Mouse (Mus musculus): ENCODE measurements around the gene F10.

The F10 gene

GRCm38 (mm10) chr8:13037015-13037414 is at the start of gene F10:
Gene F10 (plus strand): TSS chr8:13037308.
- no peak for DNase-seq

GRCm38 (mm10) chr8:12987571-12987970 is 49.5 kb upstream of the F10 start:
- DNase-seq: peak; percentile 49

DNA sequence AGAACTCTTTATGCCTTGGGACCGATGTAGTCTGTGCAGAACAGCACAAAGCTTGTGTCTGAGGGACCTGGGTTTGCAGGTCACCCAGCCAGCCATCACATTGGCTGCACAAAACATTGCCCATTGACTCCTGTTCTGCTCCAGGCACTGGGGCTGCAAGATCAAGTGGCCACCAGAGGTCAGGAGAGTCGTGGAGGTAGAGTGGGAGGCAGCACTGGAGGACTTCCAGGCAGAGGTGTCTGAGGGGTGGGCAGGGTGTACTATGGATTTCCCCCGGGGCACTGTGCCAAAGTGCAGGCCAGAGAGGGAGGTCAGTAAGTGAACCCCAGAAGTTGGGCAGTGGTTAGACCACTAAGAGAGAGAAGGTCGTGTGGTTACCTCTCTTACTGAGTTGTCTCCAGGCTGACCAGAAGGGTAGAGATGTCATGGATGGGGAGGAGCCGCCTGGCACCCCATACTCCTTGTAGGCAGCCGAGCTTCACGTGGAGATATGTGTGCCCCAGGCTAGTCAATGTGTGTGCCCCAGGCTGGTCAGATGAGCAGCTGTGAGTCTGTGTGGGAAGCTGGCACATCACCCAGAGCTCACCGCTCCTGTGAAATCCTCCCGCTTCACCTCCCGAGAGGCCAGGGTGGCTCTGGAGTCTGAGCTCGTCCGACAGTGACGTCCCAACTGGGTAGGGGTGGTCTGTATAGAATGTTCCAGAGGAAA is 48.2 kb upstream of the F10 start:
- DNase-seq: no peak

DNA sequence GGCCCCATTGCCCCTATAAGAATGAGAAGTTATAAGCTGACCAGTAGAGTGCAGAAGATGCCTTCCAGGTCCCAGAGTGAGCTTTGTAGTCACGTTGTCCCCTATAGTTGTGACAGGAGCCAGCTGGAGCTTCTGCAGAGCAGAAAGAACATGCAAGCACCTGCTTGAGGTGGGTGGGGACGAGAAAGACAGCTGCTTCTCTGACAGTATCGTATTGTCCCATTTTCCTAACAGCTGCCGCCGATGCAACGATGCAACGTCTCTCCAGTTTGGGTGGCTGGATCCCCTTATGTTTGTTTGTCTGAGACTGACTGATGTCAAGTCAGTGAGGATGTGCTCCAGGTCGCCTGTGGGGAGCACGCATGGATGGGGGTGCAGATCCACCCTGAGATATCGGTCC is 45.7 kb upstream of the F10 start:
- DNase-seq: no peak

DNA sequence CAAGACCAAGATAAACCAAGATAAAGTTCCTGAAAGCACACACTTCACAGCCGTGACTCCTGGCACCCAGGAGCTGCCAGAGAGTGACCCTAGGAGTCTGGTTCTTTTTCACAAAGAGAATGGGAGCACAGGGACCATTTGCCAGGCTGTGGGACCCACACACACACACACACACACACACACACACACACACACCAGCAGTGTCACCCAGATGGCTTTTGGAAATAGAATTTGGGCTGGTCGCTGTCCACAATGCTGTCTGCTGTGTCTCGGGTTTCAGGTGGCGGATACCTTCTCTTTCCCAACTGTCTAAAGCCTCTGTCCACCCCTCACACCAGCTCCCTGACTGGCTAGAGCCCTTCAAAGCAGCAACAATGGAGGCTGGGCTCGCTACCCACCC is 42.6 kb upstream of the F10 start:
- DNase-seq: no peak

DNA sequence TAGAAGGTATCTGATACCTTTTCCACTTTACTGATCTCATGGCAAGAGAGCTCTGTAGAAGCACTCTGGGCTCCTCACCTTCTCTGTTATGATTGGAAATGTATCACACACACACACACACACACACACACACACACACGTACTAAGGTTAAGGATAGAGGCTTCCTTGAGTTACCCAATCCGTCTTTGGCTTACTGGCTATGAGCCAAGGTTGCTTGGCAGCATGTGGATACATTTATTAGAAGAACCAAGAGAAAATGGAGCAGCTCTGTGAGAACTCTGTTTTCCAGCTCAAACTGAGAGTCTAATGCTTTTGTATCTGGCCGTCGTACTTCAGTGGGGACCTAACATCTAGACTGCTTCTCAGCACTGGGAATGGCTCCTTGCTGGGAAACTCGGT is 41.6 kb upstream of the F10 start:
- no peak for DNase-seq

DNA sequence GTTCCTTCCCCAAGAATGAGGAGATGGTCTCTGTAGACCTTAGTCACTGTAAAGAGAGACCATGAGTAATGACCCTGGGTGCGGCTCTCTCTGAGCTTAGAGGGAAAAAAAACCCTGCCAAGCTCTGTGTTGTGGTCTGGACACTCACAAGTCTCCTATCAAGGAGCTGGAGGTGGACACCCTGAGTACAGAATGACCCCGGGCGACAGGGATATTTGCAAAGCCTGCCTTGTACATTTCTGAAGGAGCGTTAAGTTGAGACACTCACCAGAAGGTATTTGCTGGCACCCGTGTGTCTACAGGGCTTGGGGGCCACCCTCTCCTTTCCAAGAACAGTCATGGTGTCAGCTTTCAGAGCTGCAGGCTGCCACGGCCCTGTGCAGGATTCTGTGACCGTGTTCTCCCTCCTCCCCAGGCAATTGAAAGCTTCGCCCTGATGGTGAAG is 40.3 kb upstream of the F10 start:
- DNase-seq: no peak

- DNase-seq: no peak
Observed at GRCm38 (mm10) chr8:12998331-12998730, 38.8 kb upstream of the F10 start.

- no peak for DNase-seq
Observed at GRCm38 (mm10) chr8:12999793-13000192, 37.3 kb upstream of the F10 start.

DNA sequence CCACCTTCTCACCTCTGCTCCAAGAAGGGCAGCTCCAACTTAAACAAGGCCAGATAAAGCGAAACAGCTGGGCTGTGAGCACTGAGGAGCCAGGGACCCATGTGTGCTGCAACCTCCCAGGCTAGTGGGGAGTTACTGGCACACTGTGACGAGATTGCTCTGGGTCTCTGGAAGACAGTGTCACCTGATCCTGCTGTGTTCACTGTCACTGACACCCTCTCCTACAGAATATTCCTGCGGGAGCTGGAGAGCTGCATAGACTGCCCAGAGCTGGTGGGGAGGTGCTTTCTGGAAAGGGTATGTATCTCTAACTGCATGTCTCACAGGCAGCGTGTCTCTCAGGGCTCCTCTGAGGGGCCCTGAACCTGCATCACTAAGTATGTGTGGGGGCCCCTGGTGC is 29.6 kb upstream of the F10 start:
- no peak for DNase-seq

DNA sequence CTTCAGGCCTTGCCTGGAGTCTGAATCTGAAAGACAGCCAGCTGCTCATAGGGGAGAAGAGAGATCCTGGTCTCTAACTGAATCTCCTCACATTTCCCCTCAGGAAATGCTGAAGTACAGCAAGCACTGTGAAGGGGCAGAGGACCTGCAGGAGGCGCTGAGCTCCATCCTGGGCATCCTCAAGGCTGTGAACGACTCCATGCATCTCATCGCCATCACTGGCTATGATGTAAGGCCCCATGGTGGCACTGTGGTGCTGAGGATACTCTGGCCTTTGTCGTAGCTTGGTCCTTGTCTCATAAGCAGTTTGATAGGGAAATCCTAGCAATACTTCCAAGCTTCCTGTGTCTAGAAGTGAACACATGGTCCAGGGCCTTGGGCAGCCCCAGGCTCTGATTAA is 26.8 kb upstream of the F10 start:
- no peak for DNase-seq

DNA sequence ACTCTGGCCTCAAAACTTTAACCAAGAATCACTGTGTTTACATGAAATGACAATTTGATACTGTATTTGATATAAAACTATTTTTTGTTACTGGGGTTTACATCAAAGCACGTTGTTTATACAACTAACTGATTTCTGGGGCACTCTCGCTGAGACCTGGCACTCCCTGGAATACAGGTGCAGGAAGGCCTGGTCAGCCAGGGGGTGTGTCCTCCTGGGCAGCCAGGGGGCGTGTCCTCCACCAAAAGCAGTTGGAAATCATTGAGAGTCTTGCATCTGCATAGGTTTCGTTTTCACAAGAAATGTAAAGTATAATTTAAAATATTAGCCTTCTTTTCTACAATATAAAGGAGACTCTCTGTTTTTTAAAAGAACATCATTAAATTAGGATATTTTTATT is 17.5 kb upstream of the F10 start:
- DNase-seq: no peak

GRCm38 (mm10) chr8:13021830-13022229 is 15.3 kb upstream of the F10 start:
- DNase-seq: no peak

GRCm38 (mm10) chr8:13025487-13026224 is 11.5 kb upstream of the F10 start, which contains the start of gene F7:
Gene F7 (plus strand): TSS chr8:13026034.
- DNase-seq: no peak

DNA sequence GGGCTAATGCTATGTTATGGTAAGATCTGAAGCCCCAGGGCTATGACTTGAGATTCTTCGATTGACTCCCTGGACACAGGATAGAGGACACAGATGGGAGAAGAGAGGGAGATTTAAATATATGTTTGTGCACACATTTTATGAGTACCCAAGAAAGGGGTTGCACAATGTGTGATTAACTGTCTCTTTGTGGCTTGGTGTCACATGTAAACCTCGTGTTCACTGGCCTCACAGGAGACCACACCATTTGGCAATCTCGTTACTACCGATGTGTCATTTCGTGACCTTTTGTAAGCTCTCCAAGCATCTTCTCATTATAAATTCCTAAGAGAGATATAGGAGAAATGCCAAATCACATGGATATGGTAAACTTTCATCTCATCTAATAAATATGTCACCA is 9.5 kb upstream of the F10 start:
- DNase-seq: no peak

DNA sequence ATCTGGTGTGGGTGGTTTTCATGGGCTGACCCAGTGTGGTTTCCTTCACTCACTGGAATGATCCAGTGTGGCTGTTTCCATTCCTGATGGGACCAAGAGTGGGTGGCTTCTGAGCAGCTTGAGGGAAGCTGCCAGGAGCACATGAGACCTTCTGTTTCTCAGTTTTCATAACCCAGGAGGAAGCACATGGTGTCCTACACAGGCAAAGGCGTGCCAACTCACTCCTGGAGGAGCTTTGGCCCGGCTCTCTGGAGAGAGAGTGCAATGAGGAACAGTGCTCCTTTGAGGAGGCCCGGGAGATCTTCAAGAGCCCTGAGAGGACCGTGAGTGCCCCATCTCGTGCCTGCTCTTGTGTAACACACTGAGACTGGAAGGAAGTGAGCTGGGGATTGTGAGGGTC is 8.6 kb upstream of the F10 start:
- DNase-seq: no peak

GRCm38 (mm10) chr8:13036346-13036812 is 729 bp upstream of the F10 start:
- peak; percentile 29 for DNase-seq

DNA sequence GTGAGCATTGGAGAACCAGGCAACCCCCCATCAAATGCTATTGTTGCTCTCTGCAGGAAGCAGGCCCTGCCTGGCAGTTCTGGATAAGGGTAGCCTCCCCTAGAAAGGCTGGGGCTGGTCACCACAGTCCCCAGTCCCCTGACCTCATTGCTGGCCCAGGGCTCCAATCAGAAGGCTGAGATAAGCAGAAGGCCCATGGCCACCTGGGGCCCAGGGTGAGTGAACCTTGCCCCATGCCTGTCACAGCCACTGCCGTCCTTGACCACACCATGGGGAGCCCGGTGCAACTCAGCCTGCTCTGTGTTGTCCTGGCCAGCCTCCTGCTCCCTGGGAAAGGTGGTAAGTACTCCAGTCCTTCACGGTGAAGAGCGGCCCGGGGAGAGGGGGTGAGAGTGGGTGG is 461 bp downstream of the F10 start:
- no peak for DNase-seq

DNA sequence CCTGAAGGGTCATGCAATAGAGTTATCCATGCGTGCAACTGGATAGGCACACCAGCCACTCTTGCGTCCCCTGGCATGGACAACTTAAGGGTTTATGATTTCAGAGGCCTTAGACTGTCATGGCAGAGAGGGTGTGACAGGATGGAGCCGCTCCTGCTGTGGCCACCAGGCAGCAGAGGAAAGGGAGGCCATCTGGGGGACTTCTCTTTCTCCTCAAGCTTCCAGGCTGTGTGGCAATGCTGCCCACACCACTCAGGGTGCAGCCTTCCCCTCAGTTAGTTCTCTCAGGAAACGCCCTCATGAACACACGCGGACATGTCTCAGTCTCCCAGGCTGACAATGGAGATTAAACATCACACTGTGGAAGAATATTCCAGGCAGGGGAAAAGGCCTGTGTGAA is 1.9 kb downstream of the F10 start:
- no peak for DNase-seq

GRCm38 (mm10) chr8:13041459-13041858 is 4.4 kb downstream of the F10 start:
- no peak for DNase-seq

DNA sequence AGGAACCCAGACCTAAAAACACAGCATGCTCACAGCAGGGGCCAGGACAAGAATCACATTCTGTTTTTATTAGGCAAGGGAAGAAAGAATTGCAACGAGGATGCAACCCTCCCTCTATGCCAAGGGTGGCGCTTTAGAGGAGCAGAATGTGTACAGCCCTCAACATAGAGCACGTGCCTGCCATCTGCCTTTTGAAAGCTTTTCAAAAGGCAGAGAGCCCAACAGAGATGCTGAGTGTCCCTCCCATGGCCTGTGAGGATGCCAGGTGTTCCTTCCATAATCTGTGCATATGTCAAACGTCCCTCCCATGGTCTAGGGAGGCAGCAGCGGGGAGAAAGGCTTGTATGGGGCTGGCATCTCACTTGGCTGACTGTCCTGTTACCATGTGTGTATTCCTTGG is 10.5 kb downstream of the F10 start:
- no peak for DNase-seq

- no peak for DNase-seq
Observed at GRCm38 (mm10) chr8:13050550-13050949, 13.4 kb downstream of the F10 start.

GRCm38 (mm10) chr8:13057351-13057750 is 20.2 kb downstream of the F10 start:
- no peak for DNase-seq

DNA sequence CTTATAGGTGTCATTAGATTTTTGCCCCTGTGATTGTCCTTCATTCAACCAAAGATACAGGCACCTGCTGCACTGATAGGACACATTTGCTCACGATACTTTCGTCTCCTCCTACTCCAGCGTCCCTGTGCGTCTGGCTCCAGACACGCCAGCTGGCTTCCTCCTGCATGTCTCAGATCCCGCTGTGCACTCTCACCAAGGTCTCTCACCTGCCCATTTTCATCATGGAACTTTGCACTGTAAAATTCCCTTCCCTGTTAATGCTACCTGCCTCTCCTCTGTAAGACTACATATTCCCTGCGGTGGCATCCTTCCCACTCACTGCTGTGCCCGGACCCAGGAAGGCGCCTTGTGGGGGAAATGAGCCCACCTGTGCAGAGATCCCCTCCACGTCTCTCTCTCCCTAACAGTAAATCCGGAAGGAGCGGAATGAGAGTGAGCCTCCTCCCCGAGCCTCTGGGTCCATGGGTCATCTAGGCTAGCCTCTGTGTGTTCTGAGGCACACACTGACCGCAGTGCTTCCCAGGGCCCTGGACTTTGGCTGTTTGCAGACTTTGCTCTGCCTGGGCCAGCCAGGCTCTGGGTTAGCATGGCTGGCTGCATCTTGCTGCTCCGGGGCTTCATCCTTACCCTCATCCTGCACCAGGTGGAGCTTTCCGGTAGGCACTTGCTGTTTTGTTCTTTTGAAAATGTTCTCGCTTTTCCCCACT is 23.5 kb downstream of the F10 start, which contains the start of gene Proz:
Gene Proz (plus strand): TSS at position 474 of the 710 bp plus-strand sequence.
- no peak for DNase-seq

Measured in right cerebral cortex, postnatal 4 days (tissue).